Mouse (Mus musculus): ENCODE results near the gene Serpinb9c. TPM values are rescaled to one million over a fixed set of nuclear protein-coding genes. Genes with fewer than 3 reads are reported as not detected.
"Not testable (repeated sequence)": the region's sequence is repeated elsewhere in the genome, so short reads cannot be mapped to it uniquely, and the experiment has no call there.

Serpinb9c gene
- not detected in 2 replicates for polyA plus RNA-seq (2015; fragmentation: Nextera tagmentation; extraction: Ambion mirVana)

GRCm38 (mm10) chr13:33159642-33160041, at the start of gene Serpinb9c:
Serpinb9c (minus strand) TSS chr13:33159742.
- H3K27ac ChIP-seq = no peak within 1 kb of the TSS

DNA sequence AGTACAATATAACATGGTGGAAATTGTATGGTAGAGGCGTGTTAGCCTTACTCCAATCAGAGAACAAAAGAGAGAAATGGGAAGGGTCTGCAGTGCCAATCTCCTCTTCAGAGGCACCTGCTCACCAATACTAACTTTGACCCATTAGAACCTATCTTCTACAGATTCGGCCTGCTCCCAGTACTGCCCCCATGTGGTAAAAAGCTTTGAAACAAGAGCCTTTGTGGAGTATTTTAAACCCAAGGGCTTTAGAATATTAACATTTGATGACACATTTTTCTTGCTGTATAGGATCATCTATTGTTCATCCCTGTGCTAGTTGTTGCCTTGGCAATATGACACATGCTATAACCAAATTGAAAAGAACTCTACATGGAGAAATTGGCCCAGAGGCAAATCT, 40.2 kb upstream of the Serpinb9c start:
- 60% methylated on average over 2 of the region's 2 CpGs for WGBS

More at GRCm38 (mm10) chr13:33159642-33160041, at the start of gene Serpinb9c:
- Histone ChIP-seq H3K4me2 (no peak within 1 kb of the TSS), H3K27me3 (no peaks in the 10 kb centered on the region), H3K4me1 (no peaks in the 10 kb centered on the region), H3K9ac (no peak within 1 kb of the TSS), H3K36me3 (no peaks in the 10 kb centered on the region), H3K9me3 (replicated peaks) (no peaks in the 10 kb centered on the region), H3K4me3 (replicated peaks) (no peak within 1 kb of the TSS)
- ATAC-seq (replicated peaks; ENCODE audit: low FRiP score) = no peak
- 77% methylated on average over 4 of the region's 4 CpGs for WGBS

DNA sequence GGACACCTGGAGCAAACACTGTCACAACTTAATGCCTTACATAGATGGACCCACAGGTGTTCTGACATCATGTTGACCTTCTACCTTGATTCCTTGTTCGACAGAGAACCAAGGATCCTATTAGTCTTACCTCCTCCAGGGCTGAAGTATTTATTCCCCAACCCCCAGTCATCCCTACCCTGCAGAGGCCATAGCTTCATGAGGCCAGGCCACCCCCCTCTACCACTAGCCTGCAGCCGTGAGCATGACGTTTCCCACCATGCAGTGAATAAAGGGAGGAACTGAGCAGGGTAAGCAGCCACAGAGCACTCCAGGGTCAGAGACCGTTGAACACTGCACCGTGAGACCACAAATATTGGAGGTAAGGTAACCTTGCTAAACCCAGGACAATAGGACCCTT, 33.1 kb upstream of the Serpinb9c start, which contains the start of gene Serpinb9d:
TSS of gene Serpinb9d (plus strand) at position 301 of the 400 bp plus-strand sequence.
- H3K27ac ChIP-seq = no peak within 1 kb of the TSS
- H3K36me3 ChIP-seq = no peaks in the 10 kb centered on the region
- no peaks in the 10 kb centered on the region for H3K9me3 ChIP-seq (replicated peaks)
- no peak within 1 kb of the TSS for H3K9ac ChIP-seq
- no peak for ATAC-seq (replicated peaks; ENCODE audit: low FRiP score)
- no peak within 1 kb of the TSS for H3K4me2 ChIP-seq
- no peaks in the 10 kb centered on the region for H3K27me3 ChIP-seq
- no peak within 1 kb of the TSS for H3K4me3 ChIP-seq (replicated peaks)
- WGBS = 79% methylated on average over 5 of the region's 5 CpGs
- H3K4me1 ChIP-seq = no peaks in the 10 kb centered on the region

More for the DNA sequence above, 40.2 kb upstream of the Serpinb9c start:
- Histone ChIP-seq H3K27me3 (no peaks in the 10 kb centered on the region), H3K36me3 (no peaks in the 10 kb centered on the region), H3K4me1 (no peaks in the 10 kb centered on the region), H3K4me3 (replicated peaks) (no peak overlapping the region), H3K9ac (no peak overlapping the region), H3K27ac (no peak overlapping the region), H3K4me2 (no peak overlapping the region), H3K9me3 (replicated peaks) (no peaks in the 10 kb centered on the region)
- ATAC-seq (replicated peaks; ENCODE audit: low FRiP score) = no peak

- H3K9ac ChIP-seq; H3K4me3 ChIP-seq (replicated peaks); ATAC-seq (replicated peaks; ENCODE audit: low FRiP score); H3K4me2 ChIP-seq; H3K4me1 ChIP-seq; H3K27me3 ChIP-seq; H3K36me3 ChIP-seq; H3K27ac ChIP-seq; H3K9me3 ChIP-seq (replicated peaks): not testable (repeated sequence)
- WGBS = 76% methylated on average over 1 of the region's 1 CpGs
These were observed 30.9 kb upstream of the Serpinb9c start for GRCm38 (mm10) chr13:33190486-33190885.

- H3K27me3 ChIP-seq = no peaks in the 10 kb centered on the region
- H3K36me3 ChIP-seq = no peaks in the 10 kb centered on the region
- no peak overlapping the region for H3K27ac ChIP-seq
- no peaks in the 10 kb centered on the region for H3K9me3 ChIP-seq (replicated peaks)
- H3K9ac ChIP-seq = no peak overlapping the region
- no peaks in the 10 kb centered on the region for H3K4me1 ChIP-seq
- ATAC-seq (replicated peaks; ENCODE audit: low FRiP score) = no peak
- no peak overlapping the region for H3K4me2 ChIP-seq
- WGBS = 85% methylated on average over 3 of the region's 3 CpGs
- H3K4me3 ChIP-seq (replicated peaks) = no peak overlapping the region
These were observed 18.1 kb downstream of the Serpinb9c start for GRCm38 (mm10) chr13:33141435-33141834.

GRCm38 (mm10) chr13:33137717-33138116, 21.8 kb downstream of the Serpinb9c start:
- H3K27me3 ChIP-seq = no peaks in the 10 kb centered on the region
- H3K9ac ChIP-seq = no peak overlapping the region
- H3K36me3 ChIP-seq = no peaks in the 10 kb centered on the region
- 88% methylated on average over 2 of the region's 2 CpGs for WGBS
- no peak for ATAC-seq (replicated peaks; ENCODE audit: low FRiP score)
- H3K4me3 ChIP-seq (replicated peaks) = no peak overlapping the region
- no peaks in the 10 kb centered on the region for H3K9me3 ChIP-seq (replicated peaks)
- no peak overlapping the region for H3K27ac ChIP-seq
- no peaks in the 10 kb centered on the region for H3K4me1 ChIP-seq
- H3K4me2 ChIP-seq = no peak overlapping the region

GRCm38 (mm10) chr13:33113054-33113453, 46.5 kb downstream of the Serpinb9c start:
- Histone ChIP-seq H3K9me3 (replicated peaks) (no peaks in the 10 kb centered on the region), H3K4me1 (no peaks in the 10 kb centered on the region), H3K36me3 (no peaks in the 10 kb centered on the region), H3K27me3 (no peaks in the 10 kb centered on the region), H3K4me3 (replicated peaks) (no peak overlapping the region), H3K4me2 (no peak overlapping the region), H3K27ac (no peak overlapping the region), H3K9ac (no peak overlapping the region)
- ATAC-seq (replicated peaks; ENCODE audit: low FRiP score) = no peak
- WGBS = 63% methylated on average over 3 of the region's 3 CpGs

DNA sequence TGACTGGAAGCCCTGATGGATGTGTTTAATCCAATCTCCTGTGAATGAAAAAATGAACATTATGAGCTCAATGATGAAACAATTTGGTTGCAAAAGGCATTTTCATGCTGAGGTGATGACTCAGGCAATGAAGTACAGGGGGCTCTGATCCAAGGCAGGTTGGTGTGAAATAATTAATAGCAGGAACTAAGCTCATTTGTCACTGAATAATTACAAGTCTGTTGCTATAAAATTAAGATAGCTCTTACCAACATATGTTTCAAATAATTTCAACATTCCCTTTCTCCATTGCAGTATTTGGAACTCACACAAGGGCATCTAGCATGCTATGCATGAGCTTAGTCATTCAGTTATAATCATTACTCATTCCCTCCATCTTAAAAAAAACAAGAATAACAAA, 53.9 kb downstream of the Serpinb9c start:
- H3K9ac ChIP-seq = no peak overlapping the region
- no peak overlapping the region for H3K4me2 ChIP-seq
- no peak overlapping the region for H3K27ac ChIP-seq
- no peak for ATAC-seq (replicated peaks; ENCODE audit: low FRiP score)
- no peaks in the 10 kb centered on the region for H3K36me3 ChIP-seq
- no peaks in the 10 kb centered on the region for H3K9me3 ChIP-seq (replicated peaks)
- H3K4me1 ChIP-seq = no peaks in the 10 kb centered on the region
- H3K27me3 ChIP-seq = no peaks in the 10 kb centered on the region
- H3K4me3 ChIP-seq (replicated peaks) = no peak overlapping the region

Other genes with a start within 250 kb of the Serpinb9c start
- gene Serpinb6b, start 194.5 kb downstream of the Serpinb9c start, polyA plus RNA-seq (2015; fragmentation: Nextera tagmentation; extraction: Ambion mirVana) = 3.9 and 5.0 TPM in 2 replicates
- 8.8 and 9.3 TPM in 2 replicates for gene Serpinb9, start 156.5 kb downstream of the Serpinb9c start, polyA plus RNA-seq (2015; fragmentation: Nextera tagmentation; extraction: Ambion mirVana)
- gene Serpinb9b, start 132.3 kb downstream of the Serpinb9c start, polyA plus RNA-seq (2015; fragmentation: Nextera tagmentation; extraction: Ambion mirVana) = 0.14 TPM in 1 of 2 replicates, not detected in the other
- gene Serpinb1b, start 81.2 kb downstream of the Serpinb9c start, polyA plus RNA-seq (2015; fragmentation: Nextera tagmentation; extraction: Ambion mirVana) = not detected in 2 replicates
- not detected in 2 replicates for gene Serpinb9d, start 33.2 kb upstream of the Serpinb9c start, polyA plus RNA-seq (2015; fragmentation: Nextera tagmentation; extraction: Ambion mirVana)
- gene Serpinb9e, start 89.9 kb upstream of the Serpinb9c start, polyA plus RNA-seq (2015; fragmentation: Nextera tagmentation; extraction: Ambion mirVana) = not detected in 2 replicates
- gene Serpinb9f, start 164.3 kb upstream of the Serpinb9c start, polyA plus RNA-seq (2015; fragmentation: Nextera tagmentation; extraction: Ambion mirVana) = not detected in 2 replicates
- not detected in 2 replicates for gene Gm11397, start 236.0 kb upstream of the Serpinb9c start, polyA plus RNA-seq (2015; fragmentation: Nextera tagmentation; extraction: Ambion mirVana)

Measured in kidney, embryonic 15.5 days (tissue).